Mouse (Mus musculus) kidney, adult 2 months (tissue): ENCODE measurements around the gene Slc19a2.

Experiments
- CTCF ChIP-seq: fragments of 200-500 bp; conservative IDR thresholded peaks from 2 replicates; pipeline ENCODE4 v1.5.1; 2011; ENCODE audit warnings: low read depth, mild to moderate bottlenecking, control low read depth, low read length, moderate library complexity, mixed read lengths; ENCODE audit not compliant: insufficient read depth, insufficient read length
- POLR2A ChIP-seq: fragments of 200-500 bp; IDR thresholded peaks from one replicate; pipeline ENCODE4 v1.6.1; 2011; ENCODE audit warnings: low read depth, low read length, control low read depth

- TF ChIP-seq CTCF (no peak), POLR2A (no peak)
Measured at GRCm38 (mm10) chr1:164273659-164274058, 24.8 kb downstream of the Slc19a2 start.
